Mouse (Mus musculus) limb, embryonic 10.5 days (tissue): ENCODE measurements at regions not wholly inside any gene's neighbourhood (a gene's known extent, or its start where the extent isn't known, plus 50 kb on each side); places are given as distances from the start of the nearest gene placed in this dataset.

Experiments
- DNase-seq: peaks from one replicate; pipeline ENCODE4 v3.0.0-alpha.2; 2017; ENCODE audit warnings: low spot score
- H3K27ac ChIP-seq: fragments of 300-500 bp; sonication (generic); 2 replicates; pipeline ENCODE4 v1.5.1; 2016; ENCODE audit warnings: mild to moderate bottlenecking
- H3K27me3 ChIP-seq: fragments of 300-500 bp; sonication (generic); 2 replicates; pipeline ENCODE4 v1.6.1; 2016; ENCODE audit warnings: low read depth, mild to moderate bottlenecking; ENCODE audit not compliant: poor library complexity, severe bottlenecking
- H3K36me3 ChIP-seq: fragments of 300-500 bp; sonication (generic); 2 replicates; pipeline ENCODE4 v1.6.1; 2016; ENCODE audit warnings: mild to moderate bottlenecking, moderate library complexity
- H3K4me1 ChIP-seq: fragments of 300-500 bp; sonication (generic); 2 replicates; pipeline ENCODE4 v1.6.1; 2016
- H3K4me3 ChIP-seq: fragments of 300-500 bp; sonication (generic); 2 replicates; pipeline ENCODE4 v1.5.1; 2016; ENCODE audit warnings: mild to moderate bottlenecking, moderate library complexity
- H3K9me3 ChIP-seq: fragments of 300-500 bp; sonication (generic); replicated peaks from 2 replicates; pipeline ENCODE4 v1.6.1; 2016; ENCODE audit warnings: mild to moderate bottlenecking
- WGBS: fragments of 180-500 bp; shearing (Covaris S2); methylation state at CpG from one replicate; pipeline ENCODE4 v1.1.7; 2016; 5-methylcytosine and 5-hydroxymethylcytosine counted together

- no peak for DNase-seq
- Histone ChIP-seq H3K27ac (no peak overlapping the region), H3K4me1 (no peaks in the 10 kb centered on the region), H3K4me3 (no peak overlapping the region), H3K9me3 (no peaks in the 10 kb centered on the region), H3K27me3 (no peaks in the 10 kb centered on the region), H3K36me3 (no peaks in the 10 kb centered on the region)
- WGBS, result 93% methylated on average over 6 of the region's 6 CpGs
Measured at GRCm38 (mm10) chr14:106581886-106582285, 475.9 kb downstream of the Trim52 start.

GRCm38 (mm10) chr14:106593352-106593751 is 487.4 kb downstream of the Trim52 start:
- no peak overlapping the region for H3K27ac ChIP-seq
- H3K4me1 ChIP-seq, result no peaks in the 10 kb centered on the region
- DNase-seq, result no peak
- no peaks in the 10 kb centered on the region for H3K36me3 ChIP-seq
- 92% methylated on average over 9 of the region's 9 CpGs for WGBS
- H3K9me3 ChIP-seq, result no peaks in the 10 kb centered on the region
- H3K27me3 ChIP-seq, result no peaks in the 10 kb centered on the region
- H3K4me3 ChIP-seq, result no peak overlapping the region

GRCm38 (mm10) chr14:106593980-106594379 is 488.0 kb downstream of the Trim52 start:
- H3K4me3 ChIP-seq, result no peak overlapping the region
- H3K27me3 ChIP-seq, result no peaks in the 10 kb centered on the region
- no peak overlapping the region for H3K27ac ChIP-seq
- no peaks in the 10 kb centered on the region for H3K36me3 ChIP-seq
- DNase-seq, result no peak
- 85% methylated on average over 3 of the region's 3 CpGs for WGBS
- no peaks in the 10 kb centered on the region for H3K4me1 ChIP-seq
- no peaks in the 10 kb centered on the region for H3K9me3 ChIP-seq

GRCm38 (mm10) chr14:106607041-106607440 is 501.0 kb downstream of the Trim52 start:
- WGBS, result 24% methylated on average over 3 of the region's 3 CpGs
- no peak for DNase-seq

GRCm38 (mm10) chr14:106608341-106608927 is 502.4 kb downstream of the Trim52 start:
- H3K27me3 ChIP-seq, result no peaks in the 10 kb centered on the region
- 82% methylated on average over 7 of the region's 7 CpGs for WGBS
- no peaks in the 10 kb centered on the region for H3K4me1 ChIP-seq
- no peak for DNase-seq
- H3K36me3 ChIP-seq, result no peaks in the 10 kb centered on the region
- H3K4me3 ChIP-seq, result no peak overlapping the region
- H3K27ac ChIP-seq, result no peak overlapping the region
- no peaks in the 10 kb centered on the region for H3K9me3 ChIP-seq

More at GRCm38 (mm10) chr14:106607041-106607440, 501.0 kb downstream of the Trim52 start:
- Histone ChIP-seq H3K9me3 (no peaks in the 10 kb centered on the region), H3K4me3 (no peak overlapping the region), H3K36me3 (no peaks in the 10 kb centered on the region), H3K27ac (no peak overlapping the region), H3K27me3 (no peaks in the 10 kb centered on the region), H3K4me1 (no peaks in the 10 kb centered on the region)
